Mouse (Mus musculus): ENCODE measurements around the gene Tspan18.

DNA sequence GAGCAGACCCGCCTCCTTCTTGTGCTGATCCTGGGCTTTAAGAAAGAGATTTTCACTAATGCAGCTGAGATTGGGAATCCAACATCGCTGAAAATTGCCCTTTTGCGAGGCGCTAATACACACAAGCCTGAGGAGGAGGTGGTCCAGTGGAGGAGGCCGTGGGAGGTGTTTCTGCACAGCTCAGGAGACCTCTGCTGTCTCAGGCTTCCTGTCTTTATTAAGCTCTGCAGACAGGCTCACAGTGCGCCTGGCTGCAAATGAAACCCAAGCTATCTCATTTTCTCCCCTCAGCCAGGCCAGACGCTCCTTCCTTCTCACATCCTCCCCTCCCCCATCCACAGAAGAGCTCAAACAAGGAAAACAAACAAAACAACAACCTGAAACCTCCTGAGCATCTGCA is 9.6 kb downstream of the Tspan18 start:
- no peak for TF ChIP-seq POLR2A (IDR thresholded peaks at IDR 0.05; ENCODE audit: control insufficient read depth, extremely low read depth, insufficient read depth, low read length, poor library complexity)
- no peak for TF ChIP-seq CTCF (IDR thresholded peaks at IDR 0.05; ENCODE audit: borderline replicate concordance, control insufficient read depth, extremely low read depth, insufficient read depth, low read length, poor library complexity)
